Mouse (Mus musculus) inflammation-experienced regulatory T-cells, adult 16 weeks (primary cell): ENCODE data around the gene Dynlt3. TPM values are rescaled to one million over a fixed set of nuclear protein-coding genes. Genes with fewer than 3 reads are reported as not detected.

Experiments used
- polyA plus RNA-seq: library from polyadenylated mRNA; unstranded; fragments of 100-300 nt; shearing (Covaris generic); gene quantifications from one replicate; pipeline ENCODE4 v1.2.1, GENCODE M21; 2017

Gene Dynlt3
- 58.1 TPM for polyA plus RNA-seq

GRCm38 (mm10) chrX:9662391-9663111, at the start of gene Dynlt3:
Gene Dynlt3 (minus strand): TSS chrX:9663003.

Other genes with a start within 250 kb of the Dynlt3 start
- 65.2 TPM for gene Cybb, start 175.2 kb downstream of the Dynlt3 start, polyA plus RNA-seq
- gene H2al1o, start 90.6 kb downstream of the Dynlt3 start, polyA plus RNA-seq: not detected
- not detected for gene Hypm, start 183.9 kb upstream of the Dynlt3 start, polyA plus RNA-seq
- not detected for gene H2al3, start 186.7 kb upstream of the Dynlt3 start, polyA plus RNA-seq
- not detected for gene Sytl5, start 222.6 kb upstream of the Dynlt3 start, polyA plus RNA-seq